ENCODE assay signal across 8 mouse cellular contexts in the genomic region with DNA sequence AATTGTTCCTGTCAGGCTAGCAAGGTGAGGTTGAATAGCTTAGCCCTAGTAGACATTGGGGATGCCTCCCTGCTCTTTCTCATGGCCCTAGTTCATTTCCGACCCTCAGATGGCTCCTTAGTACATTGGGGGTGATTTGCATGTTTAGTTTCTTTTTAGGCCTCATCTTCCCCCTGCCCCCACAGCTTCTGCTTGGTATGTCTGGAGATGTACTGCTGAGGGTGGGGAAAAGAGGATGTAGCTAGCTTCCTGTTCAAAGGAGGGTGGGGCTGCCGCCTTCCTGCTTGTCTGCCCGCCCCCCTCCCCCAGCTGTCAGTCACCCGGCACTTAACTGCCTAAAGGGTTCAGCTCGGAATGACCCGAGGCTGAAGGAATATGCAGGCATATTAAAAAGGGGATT. TPM values are rescaled to one million over a fixed set of nuclear protein-coding genes. Genes with fewer than 3 reads are reported as not detected.
A peak's percentile ranks its signal among the peaks of the same experiment; 100 is the strongest.
DNase-seq lines count a peak whose midpoint lies in the region; ATAC-seq lines count a peak whose summit lies in the region.

No protein-coding gene starts in this region.

- no peak overlapping the region for H3K9ac ChIP-seq in intestine, embryonic 16.5 days (ENCODE audit: low read depth, low read length)
- no peak overlapping the region for H3K9ac ChIP-seq in intestine, embryonic 15.5 days
- no peak overlapping the region for H3K9ac ChIP-seq in liver, embryonic 12.5 days
- no peak overlapping the region for H3K9ac ChIP-seq in hindbrain, embryonic 13.5 days

- H3K4me1 ChIP-seq in intestine, embryonic 16.5 days (ENCODE audit: control insufficient read depth, insufficient read depth, low read length) = no peaks in the 10 kb centered on the region
- no peaks in the 10 kb centered on the region for H3K4me1 ChIP-seq in intestine, embryonic 15.5 days (replicated peaks)
- peaks cover 75% of the 10 kb centered on the region for H3K4me1 ChIP-seq in liver, embryonic 12.5 days
- H3K4me1 ChIP-seq in hindbrain, embryonic 13.5 days (replicated peaks) = no peaks in the 10 kb centered on the region

- peak; percentile 48; the same call in 1 of the 2 replicates for ATAC-seq in intestine, embryonic 16.5 days
- no peak for ATAC-seq in intestine, embryonic 15.5 days
- peak; percentile 57 for ATAC-seq in liver, embryonic 12.5 days
- no peak for ATAC-seq in hindbrain, embryonic 13.5 days (ENCODE audit: low FRiP score)

- DNase-seq in heart, adult 8-10 months (ENCODE audit: low spot score) = peak; percentile 59
- DNase-seq in spleen, adult 18-20 months = peak; percentile 42 to 51
- DNase-seq in gastrocnemius, postnatal 10 days = no peak
- no peak for DNase-seq in layer of hippocampus, postnatal 25 days (ENCODE audit: extremely low spot score in 1 of 2, low spot score in 1 of 2)

- WGBS in intestine, embryonic 16.5 days = 45% methylated on average over 4 of the region's 6 CpGs
- WGBS in intestine, embryonic 15.5 days = 63% methylated on average over 6 of the region's 6 CpGs
- WGBS in liver, embryonic 12.5 days (ENCODE audit: insufficient replicate concordance) = 20% methylated on average over 6 of the region's 6 CpGs
- WGBS in hindbrain, embryonic 13.5 days = 66% methylated on average over 6 of the region's 6 CpGs

- no peaks in the 10 kb centered on the region for H3K36me3 ChIP-seq in intestine, embryonic 16.5 days (ENCODE audit: control insufficient read depth, insufficient read depth, low read length)
- H3K36me3 ChIP-seq in intestine, embryonic 15.5 days = no peaks in the 10 kb centered on the region
- no peaks in the 10 kb centered on the region for H3K36me3 ChIP-seq in liver, embryonic 12.5 days
- no peaks in the 10 kb centered on the region for H3K36me3 ChIP-seq in hindbrain, embryonic 13.5 days

- no peak overlapping the region for H3K4me3 ChIP-seq in intestine, embryonic 16.5 days (ENCODE audit: low read length)
- H3K4me3 ChIP-seq in intestine, embryonic 15.5 days (replicated peaks) = no peak overlapping the region
- no peak overlapping the region; the same call in 1 of the 2 replicates for H3K4me3 ChIP-seq in liver, embryonic 12.5 days
- H3K4me3 ChIP-seq in hindbrain, embryonic 13.5 days = no peak overlapping the region

- no peak overlapping the region for H3K4me2 ChIP-seq in intestine, embryonic 16.5 days (ENCODE audit: low read depth, low read length)
- no peak overlapping the region for H3K4me2 ChIP-seq in intestine, embryonic 15.5 days (replicated peaks)
- peak overlapping the region; percentile 51 for H3K4me2 ChIP-seq in liver, embryonic 12.5 days
- no peak overlapping the region for H3K4me2 ChIP-seq in hindbrain, embryonic 13.5 days

- H3K9me3 ChIP-seq in intestine, embryonic 16.5 days (ENCODE audit: control insufficient read depth, low read length) = no peaks in the 10 kb centered on the region
- no peaks in the 10 kb centered on the region for H3K9me3 ChIP-seq in intestine, embryonic 15.5 days
- no peaks in the 10 kb centered on the region for H3K9me3 ChIP-seq in liver, embryonic 12.5 days (replicated peaks)
- H3K9me3 ChIP-seq in hindbrain, embryonic 13.5 days = no peaks in the 10 kb centered on the region

- no peak overlapping the region for H3K27ac ChIP-seq in intestine, embryonic 16.5 days (ENCODE audit: low read length)
- no peak overlapping the region for H3K27ac ChIP-seq in intestine, embryonic 15.5 days
- 0 out of 2 replicates have a peak overlapping the region, but pooled peaks have one; percentile 56 for H3K27ac ChIP-seq in liver, embryonic 12.5 days
- no peak overlapping the region for H3K27ac ChIP-seq in hindbrain, embryonic 13.5 days

- 0 out of 2 replicates have a peak, but pooled peaks cover 4% of the 10 kb centered on the region for H3K27me3 ChIP-seq in intestine, embryonic 16.5 days (replicated peaks; ENCODE audit: control insufficient read depth, insufficient read depth, low read length)
- no peaks in the 10 kb centered on the region for H3K27me3 ChIP-seq in intestine, embryonic 15.5 days (replicated peaks)
- H3K27me3 ChIP-seq in liver, embryonic 12.5 days (replicated peaks) = no peaks in the 10 kb centered on the region
- no peaks in the 10 kb centered on the region for H3K27me3 ChIP-seq in hindbrain, embryonic 13.5 days

RNA-seq across cellular contexts. Expression of a gene that starts 34.8 kb away (rescaled TPM):
- polyA plus RNA-seq in intestine, embryonic 16.5 days (2015; fragmentation: Nextera tagmentation; extraction: Ambion mirVana) = 63.3 and 65.4 TPM in 2 replicates
- polyA plus RNA-seq in intestine, embryonic 15.5 days (2015; fragmentation: Nextera tagmentation; extraction: Ambion mirVana) = 67.3 and 72.2 TPM in 2 replicates
- 100 to 1,000 TPM in 2 of 4 experiments, 10 to 100 TPM in 2; 84.4 to 109 (median 102) TPM for total RNA-seq in heart, adult 8-10 months (2022)
- polyA plus RNA-seq in liver, embryonic 12.5 days (2016; fragmentation: Nextera tagmentation; extraction: Ambion mirVana) = 76.7 and 79.1 TPM in 2 replicates
- total RNA-seq in gastrocnemius, postnatal 10 days (2021) = 10 to 100 TPM; 71.3 to 87.2 TPM
- 43.7 and 48.9 TPM in 2 replicates for polyA plus RNA-seq in hindbrain, embryonic 13.5 days (2015; fragmentation: Nextera tagmentation; extraction: Ambion mirVana)
- total RNA-seq in layer of hippocampus, postnatal 25 days (2021) = 10 to 100 TPM; 17.8 to 18.4 TPM

Comparison
In these comparisons a context has a peak if more than half of its experiments do, and no peak if none do; other contexts are left out.
1. ATAC-seq: peak in intestine, embryonic 16.5 days (single experiment) and liver, embryonic 12.5 days (single experiment); none in intestine, embryonic 15.5 days (single experiment) and hindbrain, embryonic 13.5 days (single experiment).
2. DNase-seq: peak in heart, adult 8-10 months (single experiment) and spleen, adult 18-20 months (2 of 2); none in gastrocnemius, postnatal 10 days (single experiment) and layer of hippocampus, postnatal 25 days (0 of 2).